Mouse (Mus musculus): ENCODE results near the gene Pbxip1. TPM values are rescaled to one million over a fixed set of nuclear protein-coding genes. Genes with fewer than 3 reads are reported as not detected.
A peak's percentile ranks its signal among the peaks of the same experiment; 100 is the strongest.

Pbxip1 gene
- polyA plus RNA-seq, 1 experiment from 2014 or later, result 8.2 TPM

- H3K27me3 ChIP-seq (ENCODE audit: control insufficient read depth, insufficient read depth, low read length), result no peaks in the 10 kb centered on the region
- ATAC-seq (ENCODE audit: low read depth), result peak; percentile 95
- H3K4me2 ChIP-seq (ENCODE audit: low read depth, low read length), result peak within 1 kb of the TSS; percentile 71
- peaks cover 23% of the 10 kb centered on the region for H3K4me1 ChIP-seq (ENCODE audit: control insufficient read depth, insufficient read depth, low read length)
- no peaks in the 10 kb centered on the region for H3K9me3 ChIP-seq (ENCODE audit: control insufficient read depth, low read length)
- peak within 1 kb of the TSS; percentile 70 for H3K27ac ChIP-seq (ENCODE audit: low read depth, low read length)
- under 1% methylated on average over 38 of the region's 39 CpGs for WGBS
- peaks cover 10% of the 10 kb centered on the region; the same call in 1 of the 2 replicates for H3K36me3 ChIP-seq (ENCODE audit: control insufficient read depth, insufficient read depth, low read length)
- H3K9ac ChIP-seq (replicated peaks; ENCODE audit: low read depth, low read length), result peak within 1 kb of the TSS; percentile 41
- H3K4me3 ChIP-seq (ENCODE audit: low read depth, low read length), result peak within 1 kb of the TSS; percentile 56
Measured at GRCm38 (mm10) chr3:89418170-89418860, 18.2 kb upstream of the Pbxip1 start, which contains the start of the genes Cks1b and Shc1. TSS of gene Cks1b (minus strand) at chr3:89418383. TSS of gene Shc1 (plus strand) at chr3:89418443.

DNA sequence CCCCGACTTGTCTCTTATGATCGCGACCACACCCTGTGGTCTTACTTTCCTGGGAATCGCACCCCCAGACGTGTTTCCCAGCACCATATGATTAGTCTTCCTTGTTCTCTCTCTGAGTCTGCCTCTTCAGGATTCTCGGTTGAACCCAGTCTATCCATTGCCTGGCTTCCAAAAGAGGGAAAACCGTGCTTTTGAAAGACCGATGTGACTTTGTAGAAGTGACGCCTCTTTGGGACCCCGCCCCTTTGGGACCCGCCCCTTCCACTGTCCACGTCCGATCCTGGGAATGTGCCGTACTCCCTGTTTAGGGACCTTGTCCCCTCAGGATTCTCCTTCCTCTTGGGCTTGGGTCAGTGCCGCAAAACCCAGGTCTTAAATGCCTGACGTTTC is 17.6 kb upstream of the Pbxip1 start:
- H3K4me1 ChIP-seq (ENCODE audit: control insufficient read depth, insufficient read depth, low read length), result peaks cover 23% of the 10 kb centered on the region
- ATAC-seq (ENCODE audit: low read depth), result no peak
- WGBS, result 0% methylated on average over 16 of the region's 16 CpGs
- peak overlapping the region; percentile 56 for H3K4me3 ChIP-seq (ENCODE audit: low read depth, low read length)
- peak overlapping the region; percentile 41 for H3K9ac ChIP-seq (replicated peaks; ENCODE audit: low read depth, low read length)
- peak overlapping the region; percentile 71 for H3K4me2 ChIP-seq (ENCODE audit: low read depth, low read length)
- H3K27me3 ChIP-seq (ENCODE audit: control insufficient read depth, insufficient read depth, low read length), result no peaks in the 10 kb centered on the region
- no peaks in the 10 kb centered on the region for H3K9me3 ChIP-seq (ENCODE audit: control insufficient read depth, low read length)
- H3K27ac ChIP-seq (ENCODE audit: low read depth, low read length), result peak overlapping the region; percentile 70
- H3K36me3 ChIP-seq (ENCODE audit: control insufficient read depth, insufficient read depth, low read length), result peaks cover 10% of the 10 kb centered on the region; the same call in 1 of the 2 replicates

DNA sequence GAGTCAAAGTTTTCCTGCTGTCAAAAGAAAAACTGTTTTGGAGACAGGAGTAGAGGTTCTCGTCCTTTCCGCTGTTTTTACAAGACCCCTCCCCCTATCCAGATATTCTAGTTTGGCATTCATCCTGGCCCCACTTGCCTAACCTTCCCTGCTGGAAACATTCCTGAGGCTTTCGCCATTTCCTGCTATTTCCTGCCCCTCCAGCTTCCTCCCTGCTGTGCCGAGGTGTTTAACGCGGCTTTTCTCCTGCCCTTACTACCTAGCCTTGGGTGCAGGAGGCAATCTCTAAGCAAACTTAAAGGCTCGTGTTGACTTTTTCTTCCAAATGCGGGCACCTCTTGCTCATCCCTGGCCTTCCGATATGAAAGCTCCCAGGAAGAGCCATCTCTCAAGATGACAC is 16.9 kb upstream of the Pbxip1 start:
- WGBS, result 1% methylated on average over 9 of the region's 9 CpGs
- H3K9ac ChIP-seq (replicated peaks; ENCODE audit: low read depth, low read length), result peak overlapping the region; percentile 41; the same call in 1 of the 2 replicates
- no peaks in the 10 kb centered on the region for H3K9me3 ChIP-seq (ENCODE audit: control insufficient read depth, low read length)
- H3K27me3 ChIP-seq (ENCODE audit: control insufficient read depth, insufficient read depth, low read length), result no peaks in the 10 kb centered on the region
- H3K4me3 ChIP-seq (ENCODE audit: low read depth, low read length), result peak overlapping the region; percentile 56
- ATAC-seq (ENCODE audit: low read depth), result no peak
- peaks cover 10% of the 10 kb centered on the region; the same call in 1 of the 2 replicates for H3K36me3 ChIP-seq (ENCODE audit: control insufficient read depth, insufficient read depth, low read length)
- peak overlapping the region; percentile 71 for H3K4me2 ChIP-seq (ENCODE audit: low read depth, low read length)
- H3K4me1 ChIP-seq (ENCODE audit: control insufficient read depth, insufficient read depth, low read length), result peaks cover 23% of the 10 kb centered on the region
- H3K27ac ChIP-seq (ENCODE audit: low read depth, low read length), result peak overlapping the region; percentile 70

- Histone ChIP-seq H3K4me3 (ENCODE audit: low read depth, low read length) (peak overlapping the region; percentile 56; the same call in 1 of the 2 replicates), H3K36me3 (ENCODE audit: control insufficient read depth, insufficient read depth, low read length) (peaks cover 5% of the 10 kb centered on the region; the same call in 1 of the 2 replicates), H3K4me2 (ENCODE audit: low read depth, low read length) (peak overlapping the region; percentile 71), H3K9ac (replicated peaks; ENCODE audit: low read depth, low read length) (peak overlapping the region; percentile 41; the same call in 1 of the 2 replicates), H3K27ac (ENCODE audit: low read depth, low read length) (peak overlapping the region; percentile 46; the same call in 1 of the 2 replicates), H3K9me3 (ENCODE audit: control insufficient read depth, low read length) (no peaks in the 10 kb centered on the region), H3K4me1 (ENCODE audit: control insufficient read depth, insufficient read depth, low read length) (peaks cover 23% of the 10 kb centered on the region), H3K27me3 (ENCODE audit: control insufficient read depth, insufficient read depth, low read length) (no peaks in the 10 kb centered on the region)
- ATAC-seq (ENCODE audit: low read depth), result no peak
- 18% methylated on average over 3 of the region's 3 CpGs for WGBS
Measured at GRCm38 (mm10) chr3:89419981-89420380, 16.5 kb upstream of the Pbxip1 start.

DNA sequence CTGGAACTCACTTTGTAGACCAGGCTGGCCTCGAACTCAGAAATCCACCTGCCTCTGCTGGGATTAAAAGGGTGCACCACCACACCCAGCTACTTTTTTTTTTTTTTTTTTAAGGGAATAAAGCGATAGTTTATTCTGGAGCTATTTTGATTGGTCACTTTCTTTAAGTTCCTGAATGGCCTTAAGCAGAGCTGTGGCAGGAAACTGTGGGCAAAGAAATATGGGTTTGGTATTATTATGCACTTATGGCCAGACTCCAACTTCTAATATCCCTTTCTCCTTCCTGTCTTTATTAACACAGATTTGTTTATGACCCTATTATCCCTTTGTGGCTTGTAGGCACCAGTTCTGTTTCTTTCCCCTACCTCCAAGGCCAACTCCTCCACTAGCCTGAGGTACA is 16.1 kb upstream of the Pbxip1 start:
- Histone ChIP-seq H3K36me3 (ENCODE audit: control insufficient read depth, insufficient read depth, low read length) (0 out of 2 replicates have a peak, but pooled peaks cover 3% of the 10 kb centered on the region), H3K27me3 (ENCODE audit: control insufficient read depth, insufficient read depth, low read length) (no peaks in the 10 kb centered on the region), H3K9ac (replicated peaks; ENCODE audit: low read depth, low read length) (no peak overlapping the region), H3K4me3 (ENCODE audit: low read depth, low read length) (no peak overlapping the region), H3K4me2 (ENCODE audit: low read depth, low read length) (peak overlapping the region; percentile 54), H3K27ac (ENCODE audit: low read depth, low read length) (peak overlapping the region; percentile 52; the same call in 1 of the 2 replicates), H3K9me3 (ENCODE audit: control insufficient read depth, low read length) (no peaks in the 10 kb centered on the region), H3K4me1 (ENCODE audit: control insufficient read depth, insufficient read depth, low read length) (peaks cover 23% of the 10 kb centered on the region)
- ATAC-seq (ENCODE audit: low read depth), result no peak
- 39% methylated on average over 2 of the region's 2 CpGs for WGBS

- Histone ChIP-seq H3K9me3 (ENCODE audit: control insufficient read depth, low read length) (no peaks in the 10 kb centered on the region), H3K4me2 (ENCODE audit: low read depth, low read length) (peak overlapping the region; percentile 54), H3K27ac (ENCODE audit: low read depth, low read length) (peak overlapping the region; percentile 52; the same call in 1 of the 2 replicates), H3K27me3 (ENCODE audit: control insufficient read depth, insufficient read depth, low read length) (no peaks in the 10 kb centered on the region), H3K4me3 (ENCODE audit: low read depth, low read length) (peak overlapping the region; percentile 28), H3K4me1 (ENCODE audit: control insufficient read depth, insufficient read depth, low read length) (peaks cover 23% of the 10 kb centered on the region), H3K36me3 (ENCODE audit: control insufficient read depth, insufficient read depth, low read length) (no peaks in the 10 kb centered on the region), H3K9ac (replicated peaks; ENCODE audit: low read depth, low read length) (peak overlapping the region; percentile 59)
- 2% methylated on average over 11 of the region's 11 CpGs for WGBS
- peak; percentile 45; the same call in 1 of the 2 replicates for ATAC-seq (ENCODE audit: low read depth)
Measured at GRCm38 (mm10) chr3:89421002-89421774, 15.3 kb upstream of the Pbxip1 start.

- Histone ChIP-seq H3K36me3 (ENCODE audit: control insufficient read depth, insufficient read depth, low read length) (no peaks in the 10 kb centered on the region), H3K9me3 (ENCODE audit: control insufficient read depth, low read length) (no peaks in the 10 kb centered on the region), H3K27me3 (ENCODE audit: control insufficient read depth, insufficient read depth, low read length) (no peaks in the 10 kb centered on the region), H3K4me1 (ENCODE audit: control insufficient read depth, insufficient read depth, low read length) (peaks cover 19% of the 10 kb centered on the region), H3K9ac (replicated peaks; ENCODE audit: low read depth, low read length) (peak overlapping the region; percentile 59), H3K4me3 (ENCODE audit: low read depth, low read length) (peak overlapping the region; percentile 28), H3K4me2 (ENCODE audit: low read depth, low read length) (peak overlapping the region; percentile 54), H3K27ac (ENCODE audit: low read depth, low read length) (peak overlapping the region; percentile 39)
- WGBS, result 9% methylated on average over 22 of the region's 22 CpGs
- ATAC-seq (ENCODE audit: low read depth), result no peak
Measured at GRCm38 (mm10) chr3:89421810-89422473, 14.6 kb upstream of the Pbxip1 start.

DNA sequence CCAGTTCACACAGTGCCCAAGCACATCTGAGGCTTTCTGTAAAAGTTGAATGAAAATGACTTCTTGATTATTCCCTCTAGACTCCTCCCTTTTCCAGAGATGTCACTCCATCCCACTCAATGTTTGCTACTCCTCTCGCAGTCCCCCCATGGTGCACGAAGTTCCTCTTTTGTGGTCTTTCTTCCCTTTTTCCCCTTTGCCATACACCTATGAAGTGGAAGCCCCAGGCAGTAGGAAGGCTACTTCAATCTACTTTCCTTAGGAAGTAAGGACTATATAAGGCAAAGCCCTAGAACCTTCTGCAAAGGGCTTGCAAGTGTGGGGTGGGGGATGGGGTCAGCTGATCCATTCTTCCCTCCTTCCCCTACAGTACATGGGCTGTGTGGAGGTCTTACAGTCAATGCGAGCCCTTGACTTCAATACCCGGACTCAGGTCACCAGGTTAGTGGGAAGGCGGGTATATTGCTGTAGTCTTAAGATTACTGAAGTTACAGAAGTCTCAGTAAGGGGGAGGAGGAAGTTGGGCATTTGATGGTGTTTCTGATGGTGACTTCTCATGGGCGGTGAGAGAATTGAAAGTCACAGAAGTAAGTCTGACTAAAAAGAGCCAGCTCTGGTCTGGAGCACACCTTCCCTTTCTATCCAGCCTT is 13.8 kb upstream of the Pbxip1 start:
- Histone ChIP-seq H3K9ac (replicated peaks; ENCODE audit: low read depth, low read length) (no peak overlapping the region; the same call in 1 of the 2 replicates), H3K4me2 (ENCODE audit: low read depth, low read length) (peak overlapping the region; percentile 54; the same call in 1 of the 2 replicates), H3K27ac (ENCODE audit: low read depth, low read length) (no peak overlapping the region), H3K4me1 (ENCODE audit: control insufficient read depth, insufficient read depth, low read length) (peaks cover 14% of the 10 kb centered on the region), H3K36me3 (ENCODE audit: control insufficient read depth, insufficient read depth, low read length) (0 out of 2 replicates have a peak, but pooled peaks cover 6% of the 10 kb centered on the region), H3K4me3 (ENCODE audit: low read depth, low read length) (no peak overlapping the region), H3K9me3 (ENCODE audit: control insufficient read depth, low read length) (no peaks in the 10 kb centered on the region), H3K27me3 (ENCODE audit: control insufficient read depth, insufficient read depth, low read length) (no peaks in the 10 kb centered on the region)
- WGBS, result 70% methylated on average over 6 of the region's 6 CpGs
- ATAC-seq (ENCODE audit: low read depth), result no peak

Measured in neural tube, embryonic 14.5 days (tissue).